Mouse (Mus musculus) lung, postnatal 0 days (tissue): Measurements from ENCODE around the gene Eps8.

Source experiments
- CTCF ChIP-seq: IDR thresholded peaks from 2 replicates; pipeline ENCODE4 v1.5.1; 2016; ENCODE audit warnings: antibody characterized with exemption, mild to moderate bottlenecking
- EP300 ChIP-seq: IDR thresholded peaks from 2 replicates; pipeline ENCODE4 v1.6.1; 2016; ENCODE audit warnings: antibody characterized with exemption, mild to moderate bottlenecking, control low read depth

DNA sequence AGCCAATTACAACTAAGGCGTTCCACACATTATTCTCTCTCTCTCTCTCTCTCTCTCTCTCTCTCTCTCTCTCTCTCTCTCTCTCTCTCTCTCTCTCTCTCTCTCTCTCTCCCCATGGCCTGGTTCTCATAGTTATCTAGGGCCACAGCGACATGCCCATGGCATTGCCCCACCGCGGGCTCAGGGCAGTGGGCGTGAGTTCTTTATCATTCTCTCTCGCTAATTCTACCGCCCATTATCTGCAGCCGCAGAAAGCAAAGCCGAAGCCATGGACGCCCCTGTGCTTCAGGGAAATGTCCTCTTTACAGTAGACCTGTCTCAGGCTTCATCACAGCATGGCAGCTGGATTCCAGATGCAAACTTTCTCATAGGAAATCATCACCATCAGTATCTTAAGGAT, 16.9 kb upstream of the Eps8 start:
- TF ChIP-seq EP300, result no peak
- TF ChIP-seq CTCF, result no peak
